Mouse (Mus musculus): ENCODE measurements around the gene Gm20773. TPM values are rescaled to one million over a fixed set of nuclear protein-coding genes. Genes with fewer than 3 reads are reported as not detected.
"Not testable (repeated sequence)": the region's sequence is repeated elsewhere in the genome, so short reads cannot be mapped to it uniquely, and the experiment has no call there.

Gm20773 gene
- total RNA-seq (2021) = not detected
- long read RNA-seq, experiment 1 = 0 reads
- long read RNA-seq, experiment 2 = 0 reads

DNA sequence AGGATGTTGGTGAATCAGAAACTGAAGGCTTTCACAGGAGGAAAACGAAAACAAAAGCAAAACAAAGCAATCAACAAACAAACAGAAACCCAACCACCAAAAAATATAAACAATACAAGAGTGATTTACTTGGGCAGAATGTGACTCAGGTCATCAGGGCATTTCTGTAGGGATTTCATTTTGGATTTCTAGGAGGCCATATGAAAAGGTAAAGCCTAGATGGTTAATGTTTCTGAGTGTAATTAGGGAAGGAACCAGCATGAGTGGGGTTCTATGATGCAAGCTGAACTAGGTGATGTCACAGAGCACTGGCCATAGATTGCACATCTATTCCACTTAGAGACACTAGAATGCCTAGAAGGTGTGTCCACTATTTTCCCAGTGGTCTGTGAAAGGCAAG is at the start of gene Gm20773:
Gene Gm20773, plus strand, starts transcription at position 301 of the 400 bp plus-strand sequence.
- DNase-seq; intact Hi-C loops (cut with DNase I; ENCODE audit: low total_unique reads): not testable (repeated sequence)

GRCm38 (mm10) chrY:13465479-13465878 is 28.3 kb upstream of the Gm20773 start, which contains the start of gene Gm21866:
TSS of gene Gm21866 (minus strand) at chrY:13465579.
- DNase-seq; intact Hi-C loops (cut with DNase I; ENCODE audit: low total_unique reads): not testable (repeated sequence)

Other genes starting within 250 kb of the Gm20773 start
- gene Gm21440, start 241.6 kb upstream of the Gm20773 start, total RNA-seq (2021) = not detected
- not detected for gene Gm21454, start 241.6 kb upstream of the Gm20773 start, total RNA-seq (2021)
- gene Gm21725, start 145.0 kb upstream of the Gm20773 start, total RNA-seq (2021) = not detected
- gene Gm21866, start 28.4 kb upstream of the Gm20773 start, total RNA-seq (2021) = not detected

Measured in gastrocnemius, postnatal 14 days (tissue).